Mouse (Mus musculus): ENCODE data around the gene R3hdm2. TPM values are rescaled to one million over a fixed set of nuclear protein-coding genes. Genes with fewer than 3 reads are reported as not detected.

R3hdm2 gene
- polyA plus RNA-seq (2012; fragmentation: generic; extraction: Trizol): 63.4 TPM

- no peaks in the 10 kb centered on the region for H3K36me3 ChIP-seq (ENCODE audit: control insufficient read depth, insufficient read depth)
- peak within 1 kb of the TSS; percentile 96 for H3K4me2 ChIP-seq (ENCODE audit: low read depth)
- peak within 1 kb of the TSS; percentile 82 for H3ac ChIP-seq (ENCODE audit: control insufficient read depth, insufficient read length)
- peak within 1 kb of the TSS; percentile 58 for H3K4me3 ChIP-seq
- H3K27me3 ChIP-seq (ENCODE audit: control insufficient read depth, insufficient read depth, insufficient read length): no peaks in the 10 kb centered on the region
- peaks cover 42% of the 10 kb centered on the region for H3K79me2 ChIP-seq (ENCODE audit: control insufficient read depth, insufficient read depth)
- no peak for TF ChIP-seq SRF (IDR thresholded peaks at IDR 0.05; ENCODE audit: control insufficient read depth, insufficient read length, low read depth)
- no peak for TF ChIP-seq CEBPB (IDR thresholded peaks at IDR 0.05; ENCODE audit: insufficient read depth, poor library complexity, severe bottlenecking)
- no peak for TF ChIP-seq TCF12 (IDR thresholded peaks at IDR 0.05; ENCODE audit: insufficient read depth, poor library complexity, severe bottlenecking)
- no peak for TF ChIP-seq REST (IDR thresholded peaks at IDR 0.05; ENCODE audit: insufficient read depth, insufficient read length)
- TF ChIP-seq TCF3 (IDR thresholded peaks at IDR 0.05; ENCODE audit: insufficient read length, low read depth): no peak
- peak; percentile 89 for TF ChIP-seq POLR2AphosphoS2 (IDR thresholded peaks at IDR 0.05; ENCODE audit: insufficient read length, low read depth)
- peak; percentile 79 for TF ChIP-seq POLR2A (IDR thresholded peaks at IDR 0.05; ENCODE audit: insufficient read length, low read depth)
- TF ChIP-seq MAX (IDR thresholded peaks at IDR 0.05; ENCODE audit: low read depth): no peak
- no peak for TF ChIP-seq E2F4 (IDR thresholded peaks at IDR 0.05; ENCODE audit: insufficient read depth)
- no peak for TF ChIP-seq MYOG (IDR thresholded peaks at IDR 0.05; ENCODE audit: control insufficient read depth in 1 of 3, insufficient read depth in 1 of 3, insufficient read length in 2 of 3, low read depth in 2 of 3)
- peak in 1 of 3 experiments; percentile 1 for TF ChIP-seq MYOD1 (IDR thresholded peaks at IDR 0.05; ENCODE audit: control insufficient read depth in 1 of 3, insufficient read length in 2 of 3, low read depth in 2 of 3)
These were observed at the start of gene R3hdm2 for GRCm38 (mm10) chr10:127380251-127380691. Gene R3hdm2 (plus strand): TSS chr10:127380327.

GRCm38 (mm10) chr10:127332211-127332874 lies 47.8 kb upstream of the R3hdm2 start:
- Histone ChIP-seq H3K79me2 (ENCODE audit: control insufficient read depth, insufficient read depth) (no peaks in the 10 kb centered on the region), H3K4me3 (no peak overlapping the region), H3K4me2 (ENCODE audit: low read depth) (no peak overlapping the region), H3ac (ENCODE audit: control insufficient read depth, insufficient read length) (no peak overlapping the region), H3K27me3 (ENCODE audit: control insufficient read depth, insufficient read depth, insufficient read length) (peaks cover 8% of the 10 kb centered on the region), H3K36me3 (ENCODE audit: control insufficient read depth, insufficient read depth) (no peaks in the 10 kb centered on the region)
- TF ChIP-seq MAX (IDR thresholded peaks at IDR 0.05; ENCODE audit: low read depth) (no peak), MYOG (IDR thresholded peaks at IDR 0.05; ENCODE audit: control insufficient read depth in 1 of 3, insufficient read depth in 1 of 3, insufficient read length in 2 of 3, low read depth in 2 of 3) (no peak), TCF12 (IDR thresholded peaks at IDR 0.05; ENCODE audit: insufficient read depth, poor library complexity, severe bottlenecking) (no peak), POLR2AphosphoS2 (IDR thresholded peaks at IDR 0.05; ENCODE audit: insufficient read length, low read depth) (no peak), USF1 (IDR thresholded peaks at IDR 0.05; ENCODE audit: low read depth) (no peak), CEBPB (IDR thresholded peaks at IDR 0.05; ENCODE audit: insufficient read depth, poor library complexity, severe bottlenecking) (no peak), TCF3 (IDR thresholded peaks at IDR 0.05; ENCODE audit: insufficient read length, low read depth) (no peak), REST (IDR thresholded peaks at IDR 0.05; ENCODE audit: insufficient read depth, insufficient read length) (no peak), POLR2A (IDR thresholded peaks at IDR 0.05; ENCODE audit: insufficient read length, low read depth) (no peak), MYOD1 (IDR thresholded peaks at IDR 0.05; ENCODE audit: control insufficient read depth in 1 of 3, insufficient read length in 2 of 3, low read depth in 2 of 3) (no peak), SRF (IDR thresholded peaks at IDR 0.05; ENCODE audit: control insufficient read depth, insufficient read length, low read depth) (no peak), E2F4 (IDR thresholded peaks at IDR 0.05; ENCODE audit: insufficient read depth) (no peak)

GRCm38 (mm10) chr10:127333152-127333551 lies 47.0 kb upstream of the R3hdm2 start:
- Histone ChIP-seq H3K36me3 (ENCODE audit: control insufficient read depth, insufficient read depth) (no peaks in the 10 kb centered on the region), H3K4me2 (ENCODE audit: low read depth) (no peak overlapping the region), H3K4me3 (no peak overlapping the region), H3K27me3 (ENCODE audit: control insufficient read depth, insufficient read depth, insufficient read length) (no peaks in the 10 kb centered on the region), H3K79me2 (ENCODE audit: control insufficient read depth, insufficient read depth) (no peaks in the 10 kb centered on the region), H3ac (ENCODE audit: control insufficient read depth, insufficient read length) (no peak overlapping the region)
- TF ChIP-seq USF1 (IDR thresholded peaks at IDR 0.05; ENCODE audit: low read depth) (no peak), MAX (IDR thresholded peaks at IDR 0.05; ENCODE audit: low read depth) (no peak), MYOD1 (IDR thresholded peaks at IDR 0.05; ENCODE audit: control insufficient read depth in 1 of 3, insufficient read length in 2 of 3, low read depth in 2 of 3) (no peak), POLR2A (IDR thresholded peaks at IDR 0.05; ENCODE audit: insufficient read length, low read depth) (no peak), TCF12 (IDR thresholded peaks at IDR 0.05; ENCODE audit: insufficient read depth, poor library complexity, severe bottlenecking) (no peak)

- Histone ChIP-seq H3ac (ENCODE audit: control insufficient read depth, insufficient read length) (no peak overlapping the region), H3K27me3 (ENCODE audit: control insufficient read depth, insufficient read depth, insufficient read length) (no peaks in the 10 kb centered on the region), H3K4me3 (no peak overlapping the region), H3K79me2 (ENCODE audit: control insufficient read depth, insufficient read depth) (no peaks in the 10 kb centered on the region), H3K4me2 (ENCODE audit: low read depth) (no peak overlapping the region), H3K36me3 (ENCODE audit: control insufficient read depth, insufficient read depth) (no peaks in the 10 kb centered on the region)
- TF ChIP-seq REST (IDR thresholded peaks at IDR 0.05; ENCODE audit: insufficient read depth, insufficient read length) (no peak), USF1 (IDR thresholded peaks at IDR 0.05; ENCODE audit: low read depth) (peak; percentile 50), E2F4 (IDR thresholded peaks at IDR 0.05; ENCODE audit: insufficient read depth) (no peak), POLR2AphosphoS2 (IDR thresholded peaks at IDR 0.05; ENCODE audit: insufficient read length, low read depth) (no peak)
These were observed 44.9 kb upstream of the R3hdm2 start for GRCm38 (mm10) chr10:127335271-127335670.

- no peak overlapping the region for H3K4me3 ChIP-seq
- no peaks in the 10 kb centered on the region for H3K27me3 ChIP-seq (ENCODE audit: control insufficient read depth, insufficient read depth, insufficient read length)
- H3K79me2 ChIP-seq (ENCODE audit: control insufficient read depth, insufficient read depth): no peaks in the 10 kb centered on the region
- H3ac ChIP-seq (ENCODE audit: control insufficient read depth, insufficient read length): no peak overlapping the region
- no peak for TF ChIP-seq USF1 (IDR thresholded peaks at IDR 0.05; ENCODE audit: low read depth)
- TF ChIP-seq POLR2A (IDR thresholded peaks at IDR 0.05; ENCODE audit: insufficient read length, low read depth): no peak
- no peak for TF ChIP-seq TCF3 (IDR thresholded peaks at IDR 0.05; ENCODE audit: insufficient read length, low read depth)
- no peak for TF ChIP-seq CEBPB (IDR thresholded peaks at IDR 0.05; ENCODE audit: insufficient read depth, poor library complexity, severe bottlenecking)
- TF ChIP-seq E2F4 (IDR thresholded peaks at IDR 0.05; ENCODE audit: insufficient read depth): no peak
- TF ChIP-seq MAX (IDR thresholded peaks at IDR 0.05; ENCODE audit: low read depth): no peak
- no peak for TF ChIP-seq REST (IDR thresholded peaks at IDR 0.05; ENCODE audit: insufficient read depth, insufficient read length)
- TF ChIP-seq MYOG (IDR thresholded peaks at IDR 0.05; ENCODE audit: control insufficient read depth in 1 of 3, insufficient read depth in 1 of 3, insufficient read length in 2 of 3, low read depth in 2 of 3): no peak
- no peak for TF ChIP-seq TCF12 (IDR thresholded peaks at IDR 0.05; ENCODE audit: insufficient read depth, poor library complexity, severe bottlenecking)
- TF ChIP-seq POLR2AphosphoS2 (IDR thresholded peaks at IDR 0.05; ENCODE audit: insufficient read length, low read depth): no peak
- TF ChIP-seq MYOD1 (IDR thresholded peaks at IDR 0.05; ENCODE audit: control insufficient read depth in 1 of 3, insufficient read length in 2 of 3, low read depth in 2 of 3): no peak
- TF ChIP-seq SRF (IDR thresholded peaks at IDR 0.05; ENCODE audit: control insufficient read depth, insufficient read length, low read depth): no peak
- no peak overlapping the region for H3K4me2 ChIP-seq (ENCODE audit: low read depth)
- no peaks in the 10 kb centered on the region for H3K36me3 ChIP-seq (ENCODE audit: control insufficient read depth, insufficient read depth)
These were observed 43.2 kb upstream of the R3hdm2 start for GRCm38 (mm10) chr10:127336952-127337351.

Measured in myocyte (in vitro differentiated cells).